Mouse (Mus musculus) hindbrain, embryonic 11.5 days (tissue): ENCODE data around the gene Epm2aip1. TPM values are rescaled to one million over a fixed set of nuclear protein-coding genes. Genes with fewer than 3 reads are reported as not detected.

Experiments used
- ATAC-seq: fragments of 200-750 bp; cut with Nextera tagmentation; 2 replicates; pipeline ENCODE4 v1.8.0; 2017; ENCODE audit warnings: mild to moderate bottlenecking, moderate TSS enrichment, moderate library complexity; ENCODE audit not compliant: low FRiP score
- DNase-seq: peaks from one replicate; pipeline ENCODE4 v3.0.0-alpha.2; 2015; ENCODE audit warnings: low spot score
- H3K27ac ChIP-seq: fragments of 300-500 bp; sonication (generic); 2 replicates; pipeline ENCODE4 v1.5.1; 2014; ENCODE audit warnings: mild to moderate bottlenecking, low read depth, low read length
- H3K27me3 ChIP-seq: fragments of 300-500 bp; sonication (generic); 2 replicates; pipeline ENCODE4 v1.6.1; 2014; ENCODE audit warnings: mild to moderate bottlenecking, low read length, moderate library complexity, mixed read lengths; ENCODE audit not compliant: control insufficient read depth, insufficient read depth
- H3K36me3 ChIP-seq: fragments of 300-500 bp; sonication (generic); 2 replicates; pipeline ENCODE4 v1.6.1; 2014; ENCODE audit warnings: mild to moderate bottlenecking, low read length, moderate library complexity, mixed read lengths; ENCODE audit not compliant: control insufficient read depth, insufficient read depth
- H3K4me1 ChIP-seq: fragments of 300-500 bp; sonication (generic); replicated peaks from 2 replicates; pipeline ENCODE4 v1.6.1; 2014; ENCODE audit warnings: low read length, mixed read lengths; ENCODE audit not compliant: control insufficient read depth, insufficient read depth
- H3K4me2 ChIP-seq: fragments of 300-500 bp; sonication (generic); replicated peaks from 2 replicates; pipeline ENCODE4 v1.6.1; 2014; ENCODE audit warnings: mild to moderate bottlenecking, low read depth, low read length
- H3K4me3 ChIP-seq: fragments of 300-500 bp; sonication (generic); 2 replicates; pipeline ENCODE4 v1.5.1; 2014; ENCODE audit warnings: low read depth, low read length
- H3K9ac ChIP-seq: fragments of 300-500 bp; sonication (generic); 2 replicates; pipeline ENCODE4 v1.6.1; 2014; ENCODE audit warnings: low read depth, low read length
- H3K9me3 ChIP-seq: fragments of 300-500 bp; sonication (generic); 2 replicates; pipeline ENCODE4 v1.6.1; 2016; ENCODE audit warnings: low read length; ENCODE audit not compliant: control insufficient read depth
- WGBS: fragments of 180-500 bp; shearing (Covaris S2); extraction: QIAGEN DNeasy Blood & Tissue Kit; methylation state at CpG from one replicate; pipeline ENCODE4 v1.1.7; 2014; 5-methylcytosine and 5-hydroxymethylcytosine counted together
- polyA plus RNA-seq: library from polyadenylated mRNA; unstranded; fragments of >200 nt; fragmentation: Nextera tagmentation; extraction: Ambion mirVana; gene quantifications from 2 replicates; pipeline ENCODE4 v1.2.1, GENCODE M21; 2014

Gene Epm2aip1
- polyA plus RNA-seq, 1 experiment from 2014 or later = 36.3 TPM

- no peak for DNase-seq
- no peak overlapping the region for H3K27ac ChIP-seq
- H3K4me3 ChIP-seq = no peak overlapping the region
- no peak overlapping the region for H3K4me2 ChIP-seq
- no peak overlapping the region for H3K9ac ChIP-seq
- no peaks in the 10 kb centered on the region for H3K9me3 ChIP-seq
- no peak for ATAC-seq
- no peaks in the 10 kb centered on the region for H3K27me3 ChIP-seq
- H3K36me3 ChIP-seq = no peaks in the 10 kb centered on the region
- WGBS = 79% methylated on average over 4 of the region's 4 CpGs
- no peaks in the 10 kb centered on the region for H3K4me1 ChIP-seq
These were observed 21.5 kb downstream of the Epm2aip1 start for GRCm38 (mm10) chr9:111293234-111293633.

- WGBS = 91% methylated on average over 6 of the region's 6 CpGs
- Histone ChIP-seq H3K4me1 (no peaks in the 10 kb centered on the region), H3K9me3 (no peaks in the 10 kb centered on the region), H3K9ac (no peak overlapping the region), H3K4me3 (no peak overlapping the region), H3K4me2 (no peak overlapping the region), H3K27me3 (no peaks in the 10 kb centered on the region), H3K36me3 (no peaks in the 10 kb centered on the region), H3K27ac (no peak overlapping the region)
- ATAC-seq (no peak), DNase-seq (no peak)
These were observed 23.2 kb downstream of the Epm2aip1 start for GRCm38 (mm10) chr9:111294911-111295310.

- H3K27me3 ChIP-seq = no peaks in the 10 kb centered on the region
These were observed 23.6 kb downstream of the Epm2aip1 start for GRCm38 (mm10) chr9:111295323-111295722.

GRCm38 (mm10) chr9:111296433-111296832, 24.7 kb downstream of the Epm2aip1 start:
- DNase-seq = no peak
- H3K27ac ChIP-seq = no peak overlapping the region

More at GRCm38 (mm10) chr9:111295323-111295722, 23.6 kb downstream of the Epm2aip1 start:
- no peak for ATAC-seq
- H3K9me3 ChIP-seq = no peaks in the 10 kb centered on the region
- DNase-seq = no peak
- H3K4me3 ChIP-seq = no peak overlapping the region
- no peak overlapping the region for H3K9ac ChIP-seq
- no peak overlapping the region for H3K4me2 ChIP-seq
- WGBS = 79% methylated on average over 2 of the region's 2 CpGs
- H3K4me1 ChIP-seq = no peaks in the 10 kb centered on the region
- no peaks in the 10 kb centered on the region for H3K36me3 ChIP-seq
- H3K27ac ChIP-seq = no peak overlapping the region

GRCm38 (mm10) chr9:111298606-111299005, 26.9 kb downstream of the Epm2aip1 start:
- 89% methylated on average over 2 of the region's 2 CpGs for whole genome bisulfite sequencing
- ATAC-seq (no peak), DNase-seq (no peak)
- Histone ChIP-seq H3K4me3 (no peak overlapping the region), H3K4me1 (no peaks in the 10 kb centered on the region), H3K27ac (no peak overlapping the region), H3K9me3 (no peaks in the 10 kb centered on the region), H3K9ac (no peak overlapping the region), H3K36me3 (no peaks in the 10 kb centered on the region), H3K27me3 (no peaks in the 10 kb centered on the region), H3K4me2 (no peak overlapping the region)

More at GRCm38 (mm10) chr9:111296433-111296832, 24.7 kb downstream of the Epm2aip1 start:
- H3K4me2 ChIP-seq = no peak overlapping the region
- no peak overlapping the region for H3K9ac ChIP-seq
- no peak for ATAC-seq
- H3K4me1 ChIP-seq = no peaks in the 10 kb centered on the region
- no peaks in the 10 kb centered on the region for H3K27me3 ChIP-seq
- no peaks in the 10 kb centered on the region for H3K36me3 ChIP-seq
- H3K9me3 ChIP-seq = no peaks in the 10 kb centered on the region
- H3K4me3 ChIP-seq = no peak overlapping the region
- WGBS = 76% methylated on average over 7 of the region's 7 CpGs

GRCm38 (mm10) chr9:111302196-111302831, 30.6 kb downstream of the Epm2aip1 start:
- Histone ChIP-seq H3K9ac (no peak overlapping the region), H3K9me3 (no peaks in the 10 kb centered on the region), H3K27ac (no peak overlapping the region), H3K4me3 (no peak overlapping the region), H3K27me3 (no peaks in the 10 kb centered on the region), H3K4me1 (no peaks in the 10 kb centered on the region), H3K36me3 (no peaks in the 10 kb centered on the region), H3K4me2 (no peak overlapping the region)
- DNase-seq = no peak
- 58% methylated on average over 12 of the region's 12 CpGs for WGBS
- no peak for ATAC-seq

- no peak for ATAC-seq
- WGBS = 88% methylated on average over 6 of the region's 6 CpGs
- Histone ChIP-seq H3K4me2 (no peak overlapping the region), H3K4me3 (no peak overlapping the region), H3K4me1 (no peaks in the 10 kb centered on the region), H3K27me3 (no peaks in the 10 kb centered on the region), H3K27ac (no peak overlapping the region), H3K9ac (no peak overlapping the region), H3K36me3 (no peaks in the 10 kb centered on the region), H3K9me3 (no peaks in the 10 kb centered on the region)
- DNase-seq = no peak
These were observed 32.3 kb downstream of the Epm2aip1 start for GRCm38 (mm10) chr9:111304036-111304435.

- H3K4me3 ChIP-seq = no peak overlapping the region
- 85% methylated on average over 7 of the region's 7 CpGs for WGBS
These were observed 34.4 kb downstream of the Epm2aip1 start for GRCm38 (mm10) chr9:111306142-111306541.

More at GRCm38 (mm10) chr9:111306142-111306541, 34.4 kb downstream of the Epm2aip1 start:
- Histone ChIP-seq H3K9ac (no peak overlapping the region), H3K4me2 (no peak overlapping the region), H3K27ac (no peak overlapping the region), H3K9me3 (no peaks in the 10 kb centered on the region), H3K27me3 (peaks cover 8% of the 10 kb centered on the region), H3K36me3 (no peaks in the 10 kb centered on the region), H3K4me1 (no peaks in the 10 kb centered on the region)
- ATAC-seq (no peak), DNase-seq (no peak)
